Mouse (Mus musculus): ENCODE measurements around the gene Gabra2. TPM values are rescaled to one million over a fixed set of nuclear protein-coding genes. Genes with fewer than 3 reads are reported as not detected.
A peak's percentile ranks its signal among the peaks of the same experiment; 100 is the strongest.

Gabra2 gene
- 0.12 and 0.23 TPM in 2 replicates for polyA plus RNA-seq (2014; fragmentation: Nextera tagmentation; extraction: Ambion mirVana)

DNA sequence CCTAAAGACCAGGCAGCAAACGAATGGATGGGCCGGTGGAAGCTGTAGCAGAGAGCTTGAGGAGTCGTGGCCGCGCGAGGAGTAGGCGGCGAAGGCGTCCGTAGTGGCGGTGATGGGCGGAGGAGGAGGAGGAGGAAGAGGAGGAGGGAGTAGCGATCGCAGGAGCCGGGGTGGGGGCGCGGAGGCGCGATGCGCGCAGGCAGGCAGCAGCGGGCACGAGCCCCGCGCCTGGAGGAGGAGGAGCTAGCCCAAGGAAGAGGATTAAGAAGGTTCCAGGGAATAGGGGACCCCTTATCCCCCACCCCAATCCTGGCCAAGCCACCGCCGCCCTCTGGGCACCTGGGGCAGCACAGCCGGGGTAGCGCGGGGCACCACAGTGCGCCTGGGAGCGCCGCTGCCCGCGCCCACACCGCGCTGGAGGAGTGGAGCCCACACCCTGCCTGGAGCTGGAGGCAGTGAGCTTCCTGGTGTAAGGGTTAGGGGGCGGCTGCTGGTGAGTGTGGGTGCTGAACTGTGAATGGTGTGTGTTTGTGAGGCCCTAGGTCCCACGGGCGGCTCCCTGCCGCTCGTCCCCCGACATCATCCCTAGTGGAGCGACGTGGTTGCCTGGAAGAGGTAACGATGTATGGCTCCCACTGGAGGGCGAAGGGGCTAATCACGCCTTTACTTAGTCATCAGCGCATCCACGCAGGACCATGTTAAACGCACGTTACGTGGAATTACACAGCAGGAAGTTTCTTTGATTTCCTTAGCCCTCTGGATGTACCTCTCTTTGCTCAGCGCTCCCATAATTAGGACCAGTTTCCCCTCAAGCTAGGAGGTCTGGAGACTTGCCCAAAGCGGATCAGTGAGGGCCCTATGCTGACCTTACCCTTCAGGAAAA, at the start of gene Gabra2:
Gene Gabra2 (minus strand): TSS at position 125 of the 883 bp plus-strand sequence.
- peak within 1 kb of the TSS; percentile 43 for H3K9ac ChIP-seq
- no peaks in the 10 kb centered on the region for H3K4me1 ChIP-seq (ENCODE audit: insufficient read depth)
- H3K9me3 ChIP-seq (ENCODE audit: low read depth, low read length) = no peaks in the 10 kb centered on the region
- H3K4me3 ChIP-seq (ENCODE audit: low read depth, low read length) = peak within 1 kb of the TSS; percentile 53
- peak; percentile 21 for DNase-seq
- H3K36me3 ChIP-seq (ENCODE audit: insufficient read depth) = no peaks in the 10 kb centered on the region
- peaks cover 19% of the 10 kb centered on the region; the same call in 1 of the 2 replicates for H3K27me3 ChIP-seq (ENCODE audit: insufficient read depth, low read length)
- H3K4me2 ChIP-seq = peak within 1 kb of the TSS; percentile 97
- TF ChIP-seq CTCF (IDR thresholded peaks at IDR 0.05; ENCODE audit: low read depth) = 0 out of 2 replicates have a peak, but pooled peaks have one; percentile 20
- H3K27ac ChIP-seq (ENCODE audit: low read depth) = no peak within 1 kb of the TSS
- whole genome bisulfite sequencing = under 1% methylated on average over 48 of the region's 55 CpGs
- peak; percentile 86 for ATAC-seq (ENCODE audit: insufficient read depth)

DNA sequence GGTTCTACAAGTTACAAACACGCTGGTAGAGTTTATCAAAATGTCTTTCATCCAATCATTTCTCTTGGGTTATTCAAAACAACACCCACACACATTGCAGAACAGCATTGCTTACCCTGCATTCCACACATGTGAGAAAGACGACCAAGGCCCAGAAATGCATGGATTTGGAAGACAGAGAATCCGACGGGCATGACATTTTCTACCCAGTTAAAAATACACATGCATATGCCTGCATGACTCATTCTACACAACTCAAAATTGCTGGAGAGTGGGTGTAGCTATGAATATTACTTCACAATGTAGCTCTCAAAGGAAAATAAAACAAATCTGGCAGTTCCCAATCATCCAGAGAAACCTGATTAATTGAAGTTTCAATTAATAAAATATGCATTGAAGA, 41.0 kb upstream of the Gabra2 start:
- H3K4me3 ChIP-seq (ENCODE audit: low read depth, low read length) = no peak overlapping the region
- no peaks in the 10 kb centered on the region for H3K27me3 ChIP-seq (ENCODE audit: insufficient read depth, low read length)
- H3K4me1 ChIP-seq (ENCODE audit: insufficient read depth) = no peaks in the 10 kb centered on the region
- WGBS = 52% methylated on average over 4 of the region's 4 CpGs
- no peaks in the 10 kb centered on the region for H3K9me3 ChIP-seq (ENCODE audit: low read depth, low read length)
- TF ChIP-seq CTCF (IDR thresholded peaks at IDR 0.05; ENCODE audit: low read depth) = no peak
- no peak for DNase-seq
- no peak overlapping the region for H3K4me2 ChIP-seq
- H3K36me3 ChIP-seq (ENCODE audit: insufficient read depth) = no peaks in the 10 kb centered on the region
- ATAC-seq (ENCODE audit: insufficient read depth) = no peak
- H3K27ac ChIP-seq (ENCODE audit: low read depth) = no peak overlapping the region
- no peak overlapping the region for H3K9ac ChIP-seq

DNA sequence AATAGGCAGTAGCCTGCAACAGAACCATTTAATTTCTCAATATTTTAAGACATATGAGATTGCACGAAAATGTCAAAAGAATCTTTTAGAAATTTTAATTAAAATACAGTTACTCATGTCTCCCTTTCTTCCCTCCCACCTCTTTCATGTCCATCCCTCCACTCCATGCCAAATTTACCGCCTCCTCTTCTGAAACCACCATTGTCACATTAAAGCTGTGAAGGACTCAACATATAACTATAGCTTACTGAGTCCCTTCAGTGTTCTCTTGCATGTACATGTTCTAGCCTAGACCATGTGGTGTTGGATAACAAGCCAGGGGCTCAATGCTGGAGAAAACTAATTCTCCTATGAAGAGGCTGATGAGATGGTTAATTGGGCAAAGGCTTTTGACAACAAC, 40.2 kb upstream of the Gabra2 start:
- WGBS = 84% methylated on average over 2 of the region's 2 CpGs
- H3K27me3 ChIP-seq (ENCODE audit: insufficient read depth, low read length) = no peaks in the 10 kb centered on the region
- no peaks in the 10 kb centered on the region for H3K36me3 ChIP-seq (ENCODE audit: insufficient read depth)
- H3K4me2 ChIP-seq = no peak overlapping the region
- H3K9me3 ChIP-seq (ENCODE audit: low read depth, low read length) = no peaks in the 10 kb centered on the region
- no peak for DNase-seq
- H3K27ac ChIP-seq (ENCODE audit: low read depth) = no peak overlapping the region
- no peaks in the 10 kb centered on the region for H3K4me1 ChIP-seq (ENCODE audit: insufficient read depth)
- H3K4me3 ChIP-seq (ENCODE audit: low read depth, low read length) = no peak overlapping the region
- no peak for ATAC-seq (ENCODE audit: insufficient read depth)
- no peak overlapping the region for H3K9ac ChIP-seq
- TF ChIP-seq CTCF (IDR thresholded peaks at IDR 0.05; ENCODE audit: low read depth) = no peak

DNA sequence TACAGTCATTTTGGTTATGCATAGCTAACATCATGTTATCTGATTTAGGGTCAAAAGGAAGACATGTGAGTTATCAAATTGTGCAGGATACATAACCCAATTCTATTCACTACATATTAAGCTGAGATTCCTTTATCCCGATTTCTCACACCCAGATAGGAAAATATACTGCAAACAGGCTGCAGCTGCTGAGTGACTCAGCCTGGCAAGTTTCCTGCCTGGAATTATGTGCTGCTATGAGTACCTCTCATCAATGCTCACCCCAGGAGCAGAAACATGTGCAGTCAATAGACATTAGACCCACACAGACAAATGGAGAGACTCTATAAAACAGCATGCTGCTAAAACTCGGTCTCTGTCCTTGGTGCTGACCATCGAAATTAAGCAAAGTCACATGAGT, 32.1 kb upstream of the Gabra2 start:
- 64% methylated on average over 3 of the region's 3 CpGs for WGBS
- Histone ChIP-seq H3K27me3 (ENCODE audit: insufficient read depth, low read length) (no peaks in the 10 kb centered on the region), H3K4me2 (no peak overlapping the region), H3K27ac (ENCODE audit: low read depth) (no peak overlapping the region), H3K36me3 (ENCODE audit: insufficient read depth) (no peaks in the 10 kb centered on the region), H3K4me3 (ENCODE audit: low read depth, low read length) (no peak overlapping the region), H3K9me3 (ENCODE audit: low read depth, low read length) (no peaks in the 10 kb centered on the region), H3K9ac (no peak overlapping the region), H3K4me1 (ENCODE audit: insufficient read depth) (no peaks in the 10 kb centered on the region)
- no peak for TF ChIP-seq CTCF (IDR thresholded peaks at IDR 0.05; ENCODE audit: low read depth)
- no peak for ATAC-seq (ENCODE audit: insufficient read depth)
- peak; percentile 39 for DNase-seq

DNA sequence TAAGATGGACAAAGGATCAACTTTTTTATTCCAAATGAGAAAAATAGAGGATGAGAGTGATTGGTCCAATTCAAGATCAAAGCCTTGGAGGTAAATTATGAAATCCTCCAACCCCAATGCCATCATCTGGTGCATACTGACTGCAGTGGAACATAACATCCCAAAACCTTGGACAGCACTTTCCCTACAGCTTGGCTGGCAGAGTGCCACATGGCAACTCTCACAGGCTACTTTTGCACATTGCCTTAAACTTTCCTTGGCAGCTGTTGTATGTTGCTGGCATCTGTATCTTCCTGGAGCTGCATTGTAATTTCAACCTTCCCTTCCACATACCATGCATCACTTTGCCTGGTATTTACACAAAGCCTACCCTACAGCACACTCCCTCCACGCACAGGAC, 19.6 kb upstream of the Gabra2 start:
- Histone ChIP-seq H3K36me3 (ENCODE audit: insufficient read depth) (no peaks in the 10 kb centered on the region), H3K4me1 (ENCODE audit: insufficient read depth) (no peaks in the 10 kb centered on the region), H3K4me2 (no peak overlapping the region), H3K4me3 (ENCODE audit: low read depth, low read length) (no peak overlapping the region), H3K9ac (no peak overlapping the region), H3K9me3 (ENCODE audit: low read depth, low read length) (no peaks in the 10 kb centered on the region), H3K27ac (ENCODE audit: low read depth) (no peak overlapping the region), H3K27me3 (ENCODE audit: insufficient read depth, low read length) (no peaks in the 10 kb centered on the region)
- TF ChIP-seq CTCF (IDR thresholded peaks at IDR 0.05; ENCODE audit: low read depth) = no peak
- no peak for ATAC-seq (ENCODE audit: insufficient read depth)
- peak; percentile 58 for DNase-seq
- 33% methylated on average over 1 of the region's 1 CpGs for WGBS

DNA sequence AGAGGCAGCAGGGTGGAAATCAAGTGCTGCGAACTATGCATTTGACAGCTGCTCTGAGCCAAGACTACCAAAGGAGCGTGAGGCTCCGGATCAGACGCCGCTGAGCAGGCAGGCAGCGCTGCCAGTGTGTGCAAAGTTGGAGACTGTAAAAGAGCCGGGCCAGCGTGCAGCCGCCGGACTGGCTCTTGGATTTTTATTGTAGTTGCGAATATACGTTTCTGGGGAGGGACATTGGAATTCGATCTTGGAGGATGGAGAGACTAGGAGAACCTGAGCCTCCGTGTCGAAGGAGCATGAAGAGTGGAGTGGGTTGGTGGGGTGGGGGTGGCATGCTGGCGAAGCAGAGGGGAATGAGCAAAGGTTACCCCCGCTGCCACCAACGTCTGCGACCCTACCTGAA, 469 bp downstream of the Gabra2 start:
- no peak overlapping the region; the same call in 1 of the 2 replicates for H3K9ac ChIP-seq
- peak; percentile 45 for DNase-seq

DNA sequence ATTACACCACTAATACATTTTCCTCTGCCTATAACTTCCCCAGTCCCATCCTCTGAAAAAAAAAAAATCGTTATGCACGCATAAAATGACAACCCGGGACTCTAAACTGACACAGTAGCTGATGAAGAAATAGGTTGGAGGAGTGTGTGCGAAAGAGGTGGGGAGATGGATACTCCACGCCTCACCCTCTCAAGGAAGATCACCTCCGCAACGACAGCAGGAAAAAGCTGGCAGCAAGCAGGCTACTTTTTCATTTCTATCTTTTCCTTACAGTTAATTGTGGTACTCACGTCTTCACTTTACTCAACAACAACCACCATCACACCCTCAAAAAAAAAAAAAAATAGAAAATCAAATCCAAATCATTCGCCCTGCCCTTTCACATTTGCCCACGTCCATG, 873 bp downstream of the Gabra2 start:
- TF ChIP-seq CTCF (IDR thresholded peaks at IDR 0.05; ENCODE audit: low read depth) = no peak
- DNase-seq = no peak
- Histone ChIP-seq H3K4me1 (ENCODE audit: insufficient read depth) (no peaks in the 10 kb centered on the region), H3K4me3 (ENCODE audit: low read depth, low read length) (peak overlapping the region; percentile 53), H3K9me3 (ENCODE audit: low read depth, low read length) (no peaks in the 10 kb centered on the region), H3K27me3 (ENCODE audit: insufficient read depth, low read length) (peaks cover 19% of the 10 kb centered on the region; the same call in 1 of the 2 replicates), H3K36me3 (ENCODE audit: insufficient read depth) (no peaks in the 10 kb centered on the region), H3K9ac (no peak overlapping the region), H3K4me2 (peak overlapping the region; percentile 97), H3K27ac (ENCODE audit: low read depth) (no peak overlapping the region)
- no peak for ATAC-seq (ENCODE audit: insufficient read depth)
- 21% methylated on average over 10 of the region's 10 CpGs for WGBS

More for the DNA sequence above, 469 bp downstream of the Gabra2 start:
- no peak overlapping the region for H3K27ac ChIP-seq (ENCODE audit: low read depth)
- ATAC-seq (ENCODE audit: insufficient read depth) = peak; percentile 62
- no peak for TF ChIP-seq CTCF (IDR thresholded peaks at IDR 0.05; ENCODE audit: low read depth)
- peaks cover 19% of the 10 kb centered on the region; the same call in 1 of the 2 replicates for H3K27me3 ChIP-seq (ENCODE audit: insufficient read depth, low read length)
- WGBS = 1% methylated on average over 19 of the region's 19 CpGs
- no peaks in the 10 kb centered on the region for H3K9me3 ChIP-seq (ENCODE audit: low read depth, low read length)
- peak overlapping the region; percentile 97 for H3K4me2 ChIP-seq
- peak overlapping the region; percentile 53 for H3K4me3 ChIP-seq (ENCODE audit: low read depth, low read length)
- H3K4me1 ChIP-seq (ENCODE audit: insufficient read depth) = no peaks in the 10 kb centered on the region
- no peaks in the 10 kb centered on the region for H3K36me3 ChIP-seq (ENCODE audit: insufficient read depth)

Data from lung, embryonic 14.5 days (tissue).